Mouse (Mus musculus) G1E (cell line): Measurements from ENCODE around the gene Hoxa9. TPM values are rescaled to one million over a fixed set of nuclear protein-coding genes. Genes with fewer than 3 reads are reported as not detected.

ENCODE experiments used
- ATAC-seq: 2 replicates; pipeline ENCODE4 v1.8.0; 2016; ENCODE audit warnings: mild to moderate bottlenecking; ENCODE audit not compliant: insufficient number of reproducible peaks, poor library complexity, low FRiP score, severe bottlenecking; ENCODE audit errors: extremely low read depth
- DNase-seq: peaks from one replicate; pipeline ENCODE4 v3.0.0; 2012; ENCODE audit warnings: low spot score
- H3K27me3 ChIP-seq: 2 replicates; pipeline ENCODE4 v1.6.1; 2012; ENCODE audit warnings: mild to moderate bottlenecking, low read length, inconsistent platforms; ENCODE audit not compliant: insufficient read depth
- H3K36me3 ChIP-seq: replicated peaks from 2 replicates; pipeline ENCODE3; 2012; ENCODE audit warnings: mild to moderate bottlenecking, inconsistent platforms
- H3K4me1 ChIP-seq: 2 replicates; pipeline ENCODE4 v1.6.1; 2012; ENCODE audit warnings: low read depth, low read length, inconsistent platforms, mixed read lengths; ENCODE audit not compliant: insufficient read depth
- H3K4me3 ChIP-seq: 2 replicates; pipeline ENCODE4 v1.5.1; 2012; ENCODE audit warnings: low read depth, mild to moderate bottlenecking, inconsistent platforms, low read length, moderate library complexity, mixed read lengths
- H3K9me3 ChIP-seq: replicated peaks from 2 replicates; pipeline ENCODE4 v1.6.1; 2012; ENCODE audit warnings: inconsistent platforms
- CTCF ChIP-seq: IDR thresholded peaks from 2 replicates; pipeline ENCODE4 v1.5.1; 2012; ENCODE audit warnings: low read depth, low read length, inconsistent platforms, mixed read lengths
- GATA1 ChIP-seq: IDR thresholded peaks from 2 replicates; pipeline ENCODE4 v1.6.1; 2012; ENCODE audit warnings: borderline replicate concordance, low read length, inconsistent platforms, mixed read lengths
- GATA2 ChIP-seq: IDR thresholded peaks from 2 replicates; pipeline ENCODE4 v1.6.1; 2012; ENCODE audit warnings: low read depth, low read length, inconsistent platforms, borderline replicate concordance
- POLR2AphosphoS5 ChIP-seq: IDR thresholded peaks from 2 replicates; pipeline ENCODE4 v1.6.1; 2012; ENCODE audit warnings: low read depth, low read length, inconsistent platforms; ENCODE audit not compliant: insufficient replicate concordance
- TAL1 ChIP-seq: conservative IDR thresholded peaks from 2 replicates; pipeline ENCODE4 v1.6.1; 2012; ENCODE audit warnings: low read depth, low read length, inconsistent platforms, mixed read lengths
- polyA plus RNA-seq: library from polyadenylated mRNA; stranded (reverse); fragments of >175 nt; gene quantifications from 2 replicates; pipeline ENCODE4 v1.2.3, GENCODE M21; 2012
- total RNA-seq, 2 experiments: library from RNA; stranded (forward) in 1 of 2; stranded (reverse) in 1 of 2; fragments of 200-1000 nt in 1 of 2; fragments of >200 nt in 1 of 2; fragmentation: Nextera tagmentation in 1 of 2; gene quantifications; 2 replicates each; pipeline ENCODE4 v1.2.3; 2014 to 2017

The Hoxa9 gene
- not detected in 2 replicates for total RNA-seq (2014; fragmentation: Nextera tagmentation)
- total RNA-seq (2017) = 0.05 and 0.12 TPM in 2 replicates
- not detected in 2 replicates for polyA plus RNA-seq

DNA sequence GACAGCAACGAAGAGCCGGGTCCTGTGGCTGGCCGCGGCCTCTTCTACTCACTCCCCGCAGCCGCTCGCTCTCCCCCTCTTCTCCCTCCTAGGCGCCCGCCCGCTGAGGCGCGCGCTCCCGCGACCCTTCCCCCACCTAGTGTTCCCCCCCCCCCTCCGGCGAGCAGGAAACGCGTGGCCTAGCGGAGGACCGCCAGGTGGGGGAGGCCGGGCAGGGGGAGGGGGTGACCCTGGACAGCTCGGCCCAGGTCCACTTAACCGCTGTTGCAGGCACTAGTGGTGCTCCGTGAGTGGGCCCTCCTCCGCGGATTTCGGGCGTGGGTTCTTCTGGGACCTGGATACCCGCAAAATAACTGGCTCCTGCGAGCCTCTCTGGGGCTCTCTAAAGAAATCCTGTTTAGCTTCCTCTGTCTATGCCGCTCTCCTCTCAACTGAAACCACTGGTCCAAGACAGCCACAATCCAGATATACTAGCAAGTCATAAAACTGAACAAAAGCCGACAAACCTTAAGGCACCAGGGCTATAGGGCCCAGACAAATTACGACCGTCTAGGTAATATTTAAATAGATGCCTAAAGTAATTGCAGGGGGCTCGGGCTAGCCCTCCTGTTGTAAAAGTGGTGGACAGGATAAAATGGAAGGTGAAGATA lies at the start of gene Hoxa9:
Gene Hoxa9, minus strand, starts transcription at position 574 of the 650 bp plus-strand sequence.
- H3K27me3 ChIP-seq = peaks cover 66% of the 10 kb centered on the region
- no peaks in the 10 kb centered on the region for H3K4me1 ChIP-seq
- H3K9me3 ChIP-seq = peaks cover 12% of the 10 kb centered on the region
- no peak for ATAC-seq
- no peaks in the 10 kb centered on the region for H3K36me3 ChIP-seq
- no peak for TF ChIP-seq GATA2
- TF ChIP-seq POLR2AphosphoS5 = no peak
- no peak for TF ChIP-seq GATA1
- TF ChIP-seq CTCF = no peak
- TF ChIP-seq TAL1 = no peak
- no peak for DNase-seq
- no peak within 1 kb of the TSS for H3K4me3 ChIP-seq

DNA sequence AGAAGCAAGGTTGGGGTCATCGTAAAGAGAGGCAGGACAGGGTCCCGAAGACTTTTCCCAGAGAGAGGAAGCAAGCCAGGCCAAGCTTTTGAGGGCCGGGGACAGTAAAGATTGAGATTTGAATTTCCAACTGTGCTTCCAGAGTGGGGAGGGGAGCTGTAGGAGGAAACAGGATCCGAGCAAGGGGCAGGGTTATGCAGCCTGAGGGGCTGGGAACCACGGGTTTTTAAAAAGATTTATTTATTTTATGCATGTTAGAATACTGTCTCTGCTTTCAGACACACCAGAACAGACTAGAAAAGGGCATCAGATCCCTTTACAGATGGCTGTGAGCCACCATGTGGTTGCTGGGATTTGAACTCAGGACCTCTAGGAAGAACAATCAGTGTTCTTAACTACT lies 46.0 kb upstream of the Hoxa9 start:
- TF ChIP-seq CTCF = no peak
- no peak for TF ChIP-seq TAL1
- no peak for TF ChIP-seq GATA2
- no peak for TF ChIP-seq POLR2AphosphoS5
- TF ChIP-seq GATA1 = no peak
- no peak for ATAC-seq
- Histone ChIP-seq H3K27me3 (no peaks in the 10 kb centered on the region; the same call in 1 of the 2 replicates), H3K9me3 (no peaks in the 10 kb centered on the region), H3K36me3 (no peaks in the 10 kb centered on the region), H3K4me1 (no peaks in the 10 kb centered on the region), H3K4me3 (no peak overlapping the region)
- no peak for DNase-seq

DNA sequence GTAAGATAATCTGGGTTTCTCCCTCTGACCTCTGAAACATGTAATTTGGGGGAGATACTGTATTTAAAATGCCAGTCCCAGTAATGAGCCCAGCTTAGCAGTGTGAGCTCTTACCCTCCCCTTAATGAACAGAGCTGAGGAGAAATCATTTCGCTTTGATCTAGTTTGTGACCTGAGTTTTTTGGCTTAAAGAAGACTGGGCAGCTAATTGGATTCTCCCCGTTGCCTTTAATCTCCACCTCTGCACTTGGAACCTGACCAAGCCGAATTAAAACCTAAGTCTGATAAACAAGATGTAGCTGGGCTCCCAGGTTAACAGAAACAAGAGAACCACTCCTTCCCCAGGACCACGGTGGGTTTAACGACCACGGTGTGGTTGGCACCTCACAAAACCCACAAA lies 45.5 kb upstream of the Hoxa9 start:
- DNase-seq (no peak), ATAC-seq (no peak)
- TF ChIP-seq GATA1 = no peak
- TF ChIP-seq POLR2AphosphoS5 = no peak
- no peak for TF ChIP-seq GATA2
- no peak for TF ChIP-seq TAL1
- TF ChIP-seq CTCF = no peak
- H3K27me3 ChIP-seq = no peaks in the 10 kb centered on the region; the same call in 1 of the 2 replicates
- H3K9me3 ChIP-seq = no peaks in the 10 kb centered on the region
- H3K36me3 ChIP-seq = no peaks in the 10 kb centered on the region
- no peak overlapping the region for H3K4me3 ChIP-seq
- H3K4me1 ChIP-seq = no peaks in the 10 kb centered on the region

DNA sequence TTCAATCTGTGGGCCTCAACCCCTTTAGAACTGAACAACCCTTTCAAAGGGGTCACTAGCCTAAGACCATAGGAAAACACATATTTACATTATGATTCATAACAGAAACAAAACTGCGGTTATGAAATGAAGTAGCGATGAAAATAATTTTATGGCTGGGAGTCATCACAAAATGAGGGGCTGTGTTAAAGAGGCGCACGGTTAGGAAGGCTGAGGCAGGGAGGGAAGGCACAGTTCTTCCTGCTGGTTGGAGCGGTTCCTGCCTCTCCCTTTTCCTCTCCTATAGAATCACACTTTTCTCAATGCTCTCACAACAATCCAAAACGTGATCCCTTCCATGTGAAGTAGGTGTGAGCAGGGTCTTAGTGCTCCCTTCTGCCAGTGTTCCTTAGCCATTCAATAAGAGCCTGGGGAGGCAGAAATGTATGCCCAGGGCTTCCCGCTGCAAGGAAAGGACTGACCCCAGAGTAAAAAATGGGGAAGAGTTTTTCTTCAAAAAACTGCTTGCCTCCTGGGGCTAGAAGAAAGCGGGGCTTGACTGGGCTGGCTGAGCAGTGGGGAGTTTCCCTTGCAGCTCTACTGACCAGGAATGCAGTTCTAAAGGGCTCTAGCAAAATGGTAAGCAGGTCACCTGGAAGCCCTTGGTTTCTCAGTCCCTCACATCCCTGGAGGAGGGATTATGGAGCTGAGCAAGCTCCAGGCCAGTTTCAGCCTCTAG lies 44.8 kb upstream of the Hoxa9 start:
- ATAC-seq = no peak
- H3K9me3 ChIP-seq = no peaks in the 10 kb centered on the region
- no peaks in the 10 kb centered on the region for H3K4me1 ChIP-seq
- H3K27me3 ChIP-seq = no peaks in the 10 kb centered on the region; the same call in 1 of the 2 replicates
- H3K4me3 ChIP-seq = no peak overlapping the region
- no peak for DNase-seq
- no peaks in the 10 kb centered on the region for H3K36me3 ChIP-seq
- TF ChIP-seq GATA2 (no peak), POLR2AphosphoS5 (no peak), CTCF (no peak), GATA1 (no peak), TAL1 (no peak)

DNA sequence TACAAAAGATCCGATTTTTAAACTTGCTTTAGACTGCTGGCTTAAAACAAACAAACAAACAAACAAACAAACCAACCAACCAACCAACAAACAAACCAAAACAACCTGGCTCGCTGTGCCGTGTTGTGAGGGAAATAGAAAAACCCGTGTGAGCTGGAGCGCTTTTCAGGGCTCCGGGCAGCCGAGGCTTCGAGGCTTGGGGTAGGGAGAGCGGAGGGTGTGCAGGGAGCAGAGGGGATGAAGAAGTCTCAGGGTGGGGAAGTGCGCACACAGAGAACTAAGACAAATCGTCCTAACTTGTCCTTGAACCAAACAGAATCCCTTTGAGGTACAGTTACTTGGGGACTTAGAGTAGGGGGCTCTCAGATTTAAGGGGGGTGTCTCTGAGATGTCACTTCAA lies 43.7 kb upstream of the Hoxa9 start:
- Histone ChIP-seq H3K36me3 (no peaks in the 10 kb centered on the region), H3K9me3 (no peaks in the 10 kb centered on the region), H3K4me1 (no peaks in the 10 kb centered on the region), H3K27me3 (peaks cover 3% of the 10 kb centered on the region; the same call in 1 of the 2 replicates), H3K4me3 (no peak overlapping the region)
- no peak for ATAC-seq
- no peak for DNase-seq
- TF ChIP-seq TAL1 (no peak), POLR2AphosphoS5 (no peak), GATA2 (no peak), CTCF (no peak), GATA1 (no peak)

DNA sequence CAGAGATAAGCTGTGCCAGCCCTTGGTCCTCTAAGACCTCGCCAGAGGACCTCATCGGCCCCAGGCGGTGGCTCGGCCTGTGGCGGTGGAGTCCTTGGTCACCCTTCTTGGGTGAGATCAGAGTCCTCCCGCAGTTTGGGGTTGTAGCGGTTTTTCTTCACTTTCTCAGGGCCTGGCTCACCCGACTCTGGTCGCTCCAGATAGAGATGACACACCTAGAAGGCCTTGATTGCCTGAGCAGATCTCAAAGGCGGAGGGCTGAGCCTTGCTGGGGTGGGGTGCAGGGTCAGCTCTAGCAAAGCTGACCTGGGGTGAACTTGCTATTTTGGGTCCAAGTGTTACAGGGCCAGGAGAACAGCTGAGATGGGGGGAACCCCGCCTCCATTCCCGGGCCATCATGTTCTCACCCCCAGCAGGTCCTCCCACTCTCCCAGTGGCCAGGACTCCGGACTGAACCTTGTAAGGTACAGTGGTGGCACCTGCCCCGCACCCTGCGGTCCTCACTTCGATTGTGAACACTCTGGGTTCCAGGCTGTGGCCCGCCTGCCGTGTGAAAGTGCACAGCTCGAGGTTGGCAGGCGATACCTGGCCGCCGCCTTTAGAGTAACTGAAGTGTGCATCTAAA lies 42.9 kb upstream of the Hoxa9 start:
- no peak for DNase-seq
- H3K4me3 ChIP-seq = 0 out of 2 replicates have a peak overlapping the region, but pooled peaks have one; percentile 4
- no peak for ATAC-seq
- peaks cover 4% of the 10 kb centered on the region for H3K27me3 ChIP-seq
- no peaks in the 10 kb centered on the region for H3K9me3 ChIP-seq
- TF ChIP-seq TAL1 = no peak
- TF ChIP-seq GATA2 = no peak
- TF ChIP-seq POLR2AphosphoS5 = no peak
- TF ChIP-seq GATA1 = no peak
- no peak for TF ChIP-seq CTCF
- no peaks in the 10 kb centered on the region for H3K4me1 ChIP-seq
- no peaks in the 10 kb centered on the region for H3K36me3 ChIP-seq
